Mouse (Mus musculus): ENCODE measurements around the gene Mtfr1l.

Gene Mtfr1l

GRCm38 (mm10) chr4:134555956-134556580 lies 20.9 kb upstream of the Mtfr1l start:
- DNase-seq, result peak; percentile 67

- DNase-seq, result no peak
Observed at GRCm38 (mm10) chr4:134553631-134554030, 18.4 kb upstream of the Mtfr1l start.

- DNase-seq, result peak; percentile 87
Observed at GRCm38 (mm10) chr4:134551494-134552316, 16.5 kb upstream of the Mtfr1l start, which contains the start of gene Selenon. Gene Selenon (minus strand): TSS chr4:134552166.

- DNase-seq, result no peak
Observed at GRCm38 (mm10) chr4:134549899-134550298, 14.7 kb upstream of the Mtfr1l start.

GRCm38 (mm10) chr4:134548169-134548938 lies 13.2 kb upstream of the Mtfr1l start:
- no peak for DNase-seq

GRCm38 (mm10) chr4:134546814-134547705 lies 11.9 kb upstream of the Mtfr1l start:
- DNase-seq, result no peak

- DNase-seq, result peak; percentile 96
Observed at GRCm38 (mm10) chr4:134543261-134543660, 8.1 kb upstream of the Mtfr1l start.

- no peak for DNase-seq
Observed at GRCm38 (mm10) chr4:134542726-134543125, 7.5 kb upstream of the Mtfr1l start.

GRCm38 (mm10) chr4:134538997-134539580 lies 3.9 kb upstream of the Mtfr1l start:
- DNase-seq, result no peak

- DNase-seq, result no peak
Observed at GRCm38 (mm10) chr4:134535787-134536151, 582 bp upstream of the Mtfr1l start.

GRCm38 (mm10) chr4:134534124-134534886 lies 882 bp downstream of the Mtfr1l start:
- peak; percentile 87 for DNase-seq

- DNase-seq, result no peak
Observed at GRCm38 (mm10) chr4:134533421-134533820, 1.8 kb downstream of the Mtfr1l start.

- no peak for DNase-seq
Observed at GRCm38 (mm10) chr4:134532928-134533327, 2.3 kb downstream of the Mtfr1l start.

GRCm38 (mm10) chr4:134526220-134526619 lies 9.0 kb downstream of the Mtfr1l start:
- no peak for DNase-seq

GRCm38 (mm10) chr4:134525806-134526205 lies 9.4 kb downstream of the Mtfr1l start:
- DNase-seq, result no peak

- DNase-seq, result no peak
Observed at GRCm38 (mm10) chr4:134523447-134523846, 11.7 kb downstream of the Mtfr1l start.

- no peak for DNase-seq
Observed at GRCm38 (mm10) chr4:134519281-134519680, 15.9 kb downstream of the Mtfr1l start.

GRCm38 (mm10) chr4:134518541-134518940 lies 16.6 kb downstream of the Mtfr1l start:
- DNase-seq, result no peak

GRCm38 (mm10) chr4:134517719-134518118 lies 17.5 kb downstream of the Mtfr1l start:
- no peak for DNase-seq

GRCm38 (mm10) chr4:134516981-134517380 lies 18.2 kb downstream of the Mtfr1l start:
- peak; percentile 45 for DNase-seq

- DNase-seq, result no peak
Observed at GRCm38 (mm10) chr4:134515614-134516013, 19.6 kb downstream of the Mtfr1l start.
